Mouse (Mus musculus) liver, embryonic 14.5 days (tissue): ENCODE results near the gene Gm21149. TPM values are rescaled to one million over a fixed set of nuclear protein-coding genes. Genes with fewer than 3 reads are reported as not detected.
"Not testable (repeated sequence)": the region's sequence is repeated elsewhere in the genome, so short reads cannot be mapped to it uniquely, and the experiment has no call there.

Source experiments
- ATAC-seq: fragments of 200-750 bp; cut with Nextera tagmentation; 2 replicates; pipeline ENCODE4 v1.8.0; 2017; ENCODE audit warnings: moderate number of reproducible peaks, mild to moderate bottlenecking, moderate library complexity; ENCODE audit not compliant: insufficient read depth
- DNase-seq, 3 experiments: peaks; one replicate each; pipeline ENCODE4 v3.0.0-alpha.2; 2012 to 2013; ENCODE audit warnings: low read depth in 3 of 3, low spot score in 3 of 3
- H3K27ac ChIP-seq: fragments of 300-500 bp; sonication (generic); 2 replicates; pipeline ENCODE4 v1.5.1; 2014; ENCODE audit warnings: moderate library complexity, mild to moderate bottlenecking, control low read depth, inconsistent platforms
- H3K27me3 ChIP-seq: fragments of 300-500 bp; sonication (generic); 2 replicates; pipeline ENCODE4 v1.6.1; 2014; ENCODE audit warnings: mild to moderate bottlenecking, low read length, moderate library complexity; ENCODE audit not compliant: control insufficient read depth, insufficient read depth
- H3K36me3 ChIP-seq: fragments of 300-500 bp; sonication (generic); replicated peaks from 2 replicates; pipeline ENCODE4 v1.6.1; 2014; ENCODE audit warnings: low read depth; ENCODE audit not compliant: control insufficient read depth, insufficient read depth
- H3K4me1 ChIP-seq, 2 experiments: fragments of 200-500 bp in 1 of 2; fragments of 300-500 bp in 1 of 2; sonication (generic) in 1 of 2; replicated peaks; 2 replicates each; pipeline ENCODE4 v1.6.1; 2012 to 2014; ENCODE audit warnings: antibody characterized with exemption in 1 of 2, inconsistent platforms in 1 of 2, low read length in 1 of 2; ENCODE audit not compliant: control insufficient read depth in 2 of 2, insufficient read depth in 2 of 2
- H3K4me2 ChIP-seq: fragments of 300-500 bp; sonication (generic); 2 replicates; pipeline ENCODE4 v1.6.1; 2014; ENCODE audit warnings: low read depth, mild to moderate bottlenecking, control low read depth, moderate library complexity
- H3K4me3 ChIP-seq, 2 experiments: fragments of 200-500 bp in 1 of 2; fragments of 300-500 bp in 1 of 2; sonication (generic) in 1 of 2; 2 replicates each; pipeline ENCODE4 v1.5.1; 2012 to 2014; ENCODE audit warnings: low read depth in 2 of 2, low read length in 2 of 2, mild to moderate bottlenecking in 2 of 2, control low read depth in 1 of 2, inconsistent platforms in 1 of 2, moderate library complexity in 1 of 2; ENCODE audit not compliant: insufficient read depth in 1 of 2
- H3K9ac ChIP-seq: fragments of 300-500 bp; sonication (generic); replicated peaks from 2 replicates; pipeline ENCODE4 v1.6.1; 2014; ENCODE audit warnings: mild to moderate bottlenecking, control low read depth, moderate library complexity
- H3K9me3 ChIP-seq: fragments of 300-500 bp; sonication (generic); 2 replicates; pipeline ENCODE4 v1.6.1; 2016; ENCODE audit warnings: low read length, mixed read lengths; ENCODE audit not compliant: control insufficient read depth
- WGBS: fragments of 180-500 bp; shearing (Covaris S2); extraction: QIAGEN DNeasy Blood & Tissue Kit; methylation state at CpG from one replicate; pipeline ENCODE4 v1.1.7; 2014; ENCODE audit not compliant: insufficient replicate concordance; 5-methylcytosine and 5-hydroxymethylcytosine counted together
- polyA plus RNA-seq, 2 experiments: library from polyadenylated mRNA; depleted of rRNA in 1 of 2; stranded (reverse) in 1 of 2; unstranded in 1 of 2; fragments of >200 nt; fragmentation: Nextera tagmentation in 1 of 2; extraction: Ambion mirVana in 1 of 2; gene quantifications; 2 replicates each; pipeline versions ENCODE4 v1.2.1 to v1.2.3; 2012 to 2014

Gm21149 gene
- polyA plus RNA-seq, 2 experiments, result not detected

DNA sequence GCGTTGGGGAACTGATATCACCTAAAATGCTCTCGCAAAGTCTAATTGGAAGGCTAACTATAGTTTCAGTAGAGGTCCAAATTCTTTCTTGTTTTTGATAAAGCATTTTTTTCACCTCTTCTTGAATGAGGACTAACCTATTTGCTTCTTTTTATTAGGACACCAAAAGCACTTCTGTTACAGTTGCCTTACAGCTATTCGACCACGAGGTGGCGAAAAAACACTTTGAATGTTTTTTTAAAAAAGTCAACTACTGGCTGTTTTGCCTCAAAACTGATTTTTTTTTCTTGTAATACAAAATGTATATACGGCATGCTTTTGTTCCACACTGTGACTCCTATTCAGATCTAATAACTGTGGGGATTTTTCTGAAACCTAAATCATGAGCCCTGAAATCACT lies 8.6 kb downstream of the Gm21149 start:
- not testable (repeated sequence) for H3K4me3 ChIP-seq, H3K27ac ChIP-seq, H3K4me2 ChIP-seq, H3K9ac ChIP-seq, DNase-seq, H3K9me3 ChIP-seq, H3K4me1 ChIP-seq, H3K27me3 ChIP-seq, ATAC-seq, H3K36me3 ChIP-seq
- 47% methylated on average over 6 of the region's 6 CpGs for whole genome bisulfite sequencing

- WGBS, result 34% methylated on average over 1 of the region's 1 CpGs
- H3K4me2 ChIP-seq, ATAC-seq, H3K4me1 ChIP-seq, H3K4me3 ChIP-seq, DNase-seq, H3K36me3 ChIP-seq, H3K27me3 ChIP-seq, H3K27ac ChIP-seq, H3K9me3 ChIP-seq, H3K9ac ChIP-seq: not testable (repeated sequence)
These were observed 10.1 kb downstream of the Gm21149 start for GRCm38 (mm10) chr5:15466218-15466617.

- ATAC-seq, H3K4me3 ChIP-seq, H3K4me1 ChIP-seq, H3K4me2 ChIP-seq, H3K27me3 ChIP-seq, H3K36me3 ChIP-seq, DNase-seq, H3K27ac ChIP-seq, H3K9ac ChIP-seq, H3K9me3 ChIP-seq: not testable (repeated sequence)
- 7% methylated on average over 1 of the region's 2 CpGs for WGBS
These were observed 12.8 kb downstream of the Gm21149 start for GRCm38 (mm10) chr5:15463561-15463960.

- H3K9me3 ChIP-seq, H3K9ac ChIP-seq, H3K4me2 ChIP-seq, H3K27me3 ChIP-seq, H3K4me3 ChIP-seq, ATAC-seq, H3K36me3 ChIP-seq, H3K4me1 ChIP-seq, DNase-seq, H3K27ac ChIP-seq: not testable (repeated sequence)
- 43% methylated on average over 8 of the region's 8 CpGs for WGBS
These were observed 14.7 kb downstream of the Gm21149 start for GRCm38 (mm10) chr5:15461613-15462012.

DNA sequence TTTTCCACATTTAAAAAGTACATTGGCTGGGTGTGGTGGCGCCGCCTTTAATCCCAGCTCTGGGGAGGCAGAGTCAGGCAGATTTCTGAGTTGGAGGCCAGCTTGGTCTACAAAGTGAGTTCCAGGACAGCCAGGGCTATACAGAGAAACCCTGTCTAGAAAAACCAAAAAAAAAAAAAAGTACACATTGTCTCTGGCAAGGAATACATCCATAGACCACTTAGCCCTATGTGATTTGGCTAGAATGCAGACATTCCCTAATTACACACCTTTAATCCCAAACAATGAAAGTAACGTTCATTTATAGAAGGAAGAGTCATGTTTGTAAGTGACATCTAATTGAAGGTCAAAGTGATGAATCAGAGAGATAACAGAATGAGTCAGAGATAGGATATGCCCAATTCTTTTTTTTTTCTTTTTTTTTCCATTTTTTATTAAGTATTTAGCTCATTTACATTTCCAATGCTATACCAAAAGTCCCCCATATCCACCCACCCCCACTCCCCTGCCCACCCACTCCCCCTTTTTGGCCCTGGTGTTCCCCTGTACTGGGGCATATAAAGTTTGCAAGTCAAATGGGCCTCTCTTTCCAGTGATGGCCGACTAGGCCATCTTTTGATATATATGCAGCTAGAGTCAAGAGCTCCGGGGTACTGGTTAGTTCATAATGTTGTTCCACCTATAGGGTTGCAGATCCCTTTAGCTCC lies 18.3 kb downstream of the Gm21149 start:
- ATAC-seq, DNase-seq: not testable (repeated sequence)
- WGBS, result 57% methylated on average over 3 of the region's 5 CpGs

More for the DNA sequence above, 18.3 kb downstream of the Gm21149 start:
- not testable (repeated sequence) for H3K4me1 ChIP-seq, H3K4me3 ChIP-seq, H3K4me2 ChIP-seq, H3K36me3 ChIP-seq, H3K27me3 ChIP-seq, H3K9me3 ChIP-seq, H3K9ac ChIP-seq, H3K27ac ChIP-seq

Other genes starting within 250 kb of the Gm21149 start
- not detected in 2 replicates for gene Gm21190, start 52.7 kb upstream of the Gm21149 start, polyA plus RNA-seq (2012; rRNA removed)
- gene Gm21190, start 52.7 kb upstream of the Gm21149 start, polyA plus RNA-seq (2014; fragmentation: Nextera tagmentation; extraction: Ambion mirVana), result not detected in 2 replicates
- gene Gm21083, start 100.8 kb upstream of the Gm21149 start, polyA plus RNA-seq (2012; rRNA removed), result 0.03 TPM in 1 of 2 replicates, not detected in the other
- not detected in 2 replicates for gene Gm21083, start 100.8 kb upstream of the Gm21149 start, polyA plus RNA-seq (2014; fragmentation: Nextera tagmentation; extraction: Ambion mirVana)
- gene Speer4d, start 142.5 kb upstream of the Gm21149 start, polyA plus RNA-seq (2012; rRNA removed), result not detected in 2 replicates
- not detected in 2 replicates for gene Speer4d, start 142.5 kb upstream of the Gm21149 start, polyA plus RNA-seq (2014; fragmentation: Nextera tagmentation; extraction: Ambion mirVana)
- gene 4930572O03Rik, start 180.5 kb upstream of the Gm21149 start, polyA plus RNA-seq (2012; rRNA removed), result not detected in 2 replicates
- not detected in 2 replicates for gene 4930572O03Rik, start 180.5 kb upstream of the Gm21149 start, polyA plus RNA-seq (2014; fragmentation: Nextera tagmentation; extraction: Ambion mirVana)
- not detected in 2 replicates for gene Speer4c, start 237.7 kb upstream of the Gm21149 start, polyA plus RNA-seq (2012; rRNA removed)
- gene Speer4c, start 237.7 kb upstream of the Gm21149 start, polyA plus RNA-seq (2014; fragmentation: Nextera tagmentation; extraction: Ambion mirVana), result not detected in 2 replicates